Mouse (Mus musculus): ENCODE measurements around the gene Zfp784.
A peak's percentile ranks its signal among the peaks of the same experiment; 100 is the strongest.
"Not testable (repeated sequence)": the region's sequence is repeated elsewhere in the genome, so short reads cannot be mapped to it uniquely, and the experiment has no call there.

Gene Zfp784

DNA sequence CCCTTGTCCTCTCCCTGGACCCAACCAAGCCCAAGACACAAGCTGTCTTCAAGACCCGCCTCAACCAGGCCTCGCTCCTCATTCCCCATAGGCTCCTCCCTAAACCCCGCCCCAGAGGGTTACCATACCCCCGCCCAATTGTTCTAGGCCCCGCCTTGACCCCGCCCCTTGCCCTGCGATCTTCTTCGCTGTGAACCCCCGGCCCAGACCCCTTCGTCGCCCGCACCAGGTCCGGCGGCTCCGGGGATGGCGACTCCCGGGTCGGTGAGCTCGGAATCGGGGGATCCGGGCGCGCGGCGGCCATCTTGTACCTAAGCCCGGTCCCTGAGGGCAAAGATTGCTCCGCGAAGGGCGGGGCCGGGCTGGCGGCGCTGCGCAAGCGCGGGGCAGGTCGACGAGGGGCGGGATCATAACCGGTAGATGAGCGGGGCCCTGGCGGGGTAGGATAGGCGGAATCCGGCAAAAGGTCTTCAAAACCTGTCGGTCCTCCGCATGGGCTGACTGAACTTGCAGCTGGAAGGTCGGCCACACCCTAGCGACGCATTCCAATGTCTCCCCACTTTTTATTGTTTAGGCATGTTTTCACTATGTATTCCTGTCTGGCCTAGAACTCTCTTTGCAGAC is at the start of gene Zfp784:
Gene Zfp784 (minus strand): TSS at position 338 of the 624 bp plus-strand sequence.
- peak; percentile 96 to 97 for DNase-seq

DNA sequence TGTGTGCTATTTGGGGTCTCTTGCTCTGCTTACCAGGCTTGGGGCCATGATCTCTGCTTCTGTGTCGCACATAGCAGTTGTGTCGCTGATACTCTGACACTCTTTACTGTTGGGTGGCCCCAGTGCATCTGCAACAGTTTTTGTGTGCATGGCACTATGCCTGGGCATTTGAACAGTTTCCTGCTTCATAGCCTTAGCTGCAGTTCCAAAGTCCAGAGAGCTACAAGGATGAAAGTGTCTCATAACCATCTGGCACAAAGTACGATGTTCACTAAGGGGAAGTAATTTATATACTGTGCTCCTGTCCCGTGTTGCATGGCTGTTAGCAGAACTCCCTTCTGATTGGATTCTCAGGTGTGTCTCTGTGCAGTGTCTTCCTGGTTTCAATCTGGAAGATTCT is 49.6 kb upstream of the Zfp784 start:
- no peak for DNase-seq

DNA sequence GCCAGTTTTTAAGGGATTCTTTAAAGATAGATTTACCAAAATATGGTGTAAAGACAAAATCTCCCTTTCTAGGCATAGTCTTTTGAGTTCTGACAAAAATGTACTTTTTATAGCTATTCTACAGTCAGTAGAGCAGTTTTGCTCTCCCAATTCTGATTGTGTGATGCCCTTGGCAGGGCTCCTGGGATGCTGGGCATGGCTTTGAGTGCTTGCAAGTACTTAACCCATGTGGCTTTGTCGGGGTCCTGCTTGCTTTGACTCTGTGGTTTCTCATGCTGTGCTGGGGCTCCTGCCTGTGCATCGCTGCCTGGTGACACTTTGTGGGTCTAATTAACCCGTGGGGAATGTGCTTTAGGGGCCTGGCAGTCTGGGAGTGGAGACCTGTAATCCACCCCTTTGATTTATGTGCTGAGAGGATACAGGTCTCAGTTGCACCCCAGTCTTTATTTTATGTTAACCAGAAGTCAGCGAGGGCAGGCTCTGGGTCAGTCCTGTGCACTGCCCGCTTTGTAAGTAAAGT is 48.7 kb upstream of the Zfp784 start:
- DNase-seq, result no peak

DNA sequence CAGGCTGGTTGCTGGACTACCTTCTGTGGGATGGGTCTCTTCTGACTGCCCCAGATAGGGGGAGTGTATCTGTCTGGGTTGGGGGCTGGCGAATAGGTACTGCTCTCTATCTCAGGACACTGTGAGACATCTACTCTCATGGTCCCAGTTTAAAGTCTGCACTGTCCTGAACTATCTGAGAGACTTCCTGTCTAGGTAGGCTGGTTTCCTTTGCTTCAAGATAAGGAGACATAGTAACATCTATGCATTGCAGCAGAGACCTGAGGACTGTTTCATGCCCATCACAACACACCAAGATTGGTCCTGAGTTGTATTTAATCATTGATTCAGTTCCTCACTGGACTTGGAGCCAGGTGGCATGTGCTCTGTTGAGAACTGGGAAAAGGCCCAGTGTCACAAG is 47.3 kb upstream of the Zfp784 start:
- no peak for DNase-seq

DNA sequence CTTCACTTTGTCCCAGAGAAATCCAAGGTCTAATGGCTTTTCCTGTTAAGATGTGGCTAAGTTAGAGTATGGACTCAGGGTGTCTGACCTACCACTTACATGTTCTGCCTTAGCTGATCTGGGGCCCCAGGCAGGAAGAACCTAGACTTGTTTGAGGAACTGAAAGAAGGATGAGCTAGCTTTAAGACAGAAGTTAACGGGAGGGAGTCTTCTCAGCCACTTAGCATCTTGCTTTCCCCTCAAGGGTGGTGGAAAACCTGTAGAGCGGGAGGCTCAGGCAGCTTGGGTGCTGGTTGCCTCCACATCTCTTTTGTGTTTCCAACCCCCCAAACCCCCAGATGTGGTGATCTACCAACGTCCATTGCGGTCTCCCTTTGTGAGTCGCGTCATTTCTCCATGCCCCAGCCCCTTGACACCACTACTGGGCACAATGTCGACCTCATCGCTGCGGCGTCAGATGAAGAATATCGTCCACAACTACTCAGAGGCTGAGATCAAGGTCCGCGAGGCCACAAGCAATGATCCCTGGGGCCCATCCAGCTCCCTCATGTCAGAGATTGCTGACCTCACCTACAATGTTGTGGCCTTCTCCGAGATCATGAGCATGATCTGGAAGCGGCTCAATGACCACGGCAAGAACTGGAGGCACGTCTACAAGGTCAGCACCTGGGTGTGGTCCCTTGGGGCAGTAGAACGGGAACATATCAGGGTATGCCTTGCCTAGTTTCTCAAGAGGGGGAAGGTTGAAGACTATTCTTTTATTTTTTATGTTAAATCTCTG is 45.3 kb upstream of the Zfp784 start:
- peak; percentile 71 to 78 for DNase-seq

DNA sequence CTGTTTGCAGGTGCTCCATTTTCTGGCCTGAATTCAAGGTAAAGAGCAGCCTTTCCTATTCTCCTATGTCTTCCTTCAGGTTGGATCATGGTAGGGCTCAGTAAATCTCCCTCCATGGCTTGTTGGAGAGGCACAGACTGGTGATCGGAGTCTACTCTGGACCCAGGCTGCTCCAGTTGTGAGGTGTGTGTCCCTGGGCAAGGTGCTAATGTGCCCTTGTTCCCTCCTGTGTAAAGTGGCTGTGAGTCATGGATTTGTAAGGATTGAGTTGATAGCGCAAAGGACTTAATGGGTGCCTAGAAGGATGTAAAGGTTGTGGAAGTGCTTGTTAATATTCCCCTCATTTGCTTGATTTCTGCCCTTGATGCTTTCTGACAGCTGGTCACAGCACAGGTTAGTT is 43.7 kb upstream of the Zfp784 start:
- DNase-seq, result no peak

DNA sequence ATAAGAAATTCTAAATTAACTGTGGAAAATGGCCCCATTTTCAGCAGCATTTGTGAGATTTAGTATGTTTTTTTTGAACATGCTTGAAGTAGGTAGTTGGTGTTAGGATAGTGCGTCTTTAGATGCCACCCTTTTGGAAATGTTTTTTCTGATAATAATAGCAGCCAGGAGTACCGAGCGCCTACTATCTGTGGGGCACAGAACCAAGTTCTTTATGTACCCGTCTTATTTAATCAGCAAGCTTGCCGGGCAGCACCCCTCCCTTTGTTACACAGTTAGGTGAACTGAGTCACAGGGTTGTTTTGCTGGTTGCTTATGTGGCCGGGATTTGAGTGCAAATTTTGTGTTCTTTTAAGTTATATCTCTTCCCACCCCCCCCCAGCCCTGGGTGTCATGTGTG is 43.0 kb upstream of the Zfp784 start:
- DNase-seq, result no peak

DNA sequence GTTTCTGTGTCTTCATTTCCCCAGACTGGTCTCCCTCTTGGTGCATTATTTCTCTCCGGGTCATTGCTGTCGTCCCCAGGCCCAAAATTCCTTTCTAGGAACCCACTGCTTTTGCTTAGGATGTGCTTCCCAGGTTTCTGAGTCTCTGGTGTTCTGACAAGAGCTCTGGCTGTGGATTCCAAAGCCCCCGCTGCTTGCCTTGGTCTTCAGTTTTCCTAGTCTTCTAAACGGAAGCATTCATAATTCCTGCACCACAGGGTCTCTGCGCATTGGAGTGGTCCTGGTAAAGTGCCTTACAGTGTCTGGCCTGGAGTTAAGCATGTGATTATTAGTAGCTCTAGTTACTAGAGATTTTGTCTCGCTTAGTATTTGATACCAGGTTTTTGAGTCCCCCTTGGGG is 42.6 kb upstream of the Zfp784 start:
- DNase-seq, result no peak

DNA sequence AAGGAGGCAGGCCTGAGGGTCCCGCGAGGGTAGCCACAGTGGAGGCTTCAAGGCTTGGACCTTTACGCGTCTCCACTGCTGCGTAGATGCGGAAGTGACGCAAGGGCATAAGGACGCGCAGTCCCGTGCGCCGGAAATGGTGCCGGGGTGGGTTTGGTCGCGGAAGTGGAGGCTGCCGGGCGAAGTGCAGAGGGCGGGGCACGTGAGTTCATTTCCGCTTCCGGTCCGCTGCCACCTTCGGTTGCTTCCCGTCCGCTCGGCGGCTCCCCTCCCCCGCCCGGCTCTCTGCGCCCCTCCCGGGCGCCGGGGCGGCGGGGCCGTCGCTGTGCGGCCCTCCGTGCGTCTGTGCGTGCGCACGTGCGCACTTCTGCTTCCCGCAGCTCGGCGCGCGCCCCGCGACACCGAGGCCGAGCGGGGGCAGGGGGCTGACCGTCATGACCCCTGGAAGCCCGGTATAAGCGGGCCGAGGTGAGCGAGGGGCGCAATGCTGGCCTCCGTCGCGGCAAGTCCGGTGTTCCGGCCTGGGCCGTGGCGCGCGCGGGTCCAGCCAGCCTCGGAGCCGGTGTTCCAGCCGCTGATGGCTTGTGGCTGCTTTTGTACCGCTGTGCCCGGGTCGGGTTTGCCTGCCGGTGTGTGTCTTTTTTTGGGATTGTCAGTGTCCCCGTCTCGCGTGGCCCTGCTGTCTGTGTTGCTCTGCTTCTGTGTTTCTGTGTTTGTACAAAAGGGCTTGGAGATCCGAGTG is 41.9 kb upstream of the Zfp784 start, which contains the start of gene Epn1:
Gene Epn1 (plus strand): TSS at position 226 of the 742 bp plus-strand sequence.
- peak; percentile 97 for DNase-seq

DNA sequence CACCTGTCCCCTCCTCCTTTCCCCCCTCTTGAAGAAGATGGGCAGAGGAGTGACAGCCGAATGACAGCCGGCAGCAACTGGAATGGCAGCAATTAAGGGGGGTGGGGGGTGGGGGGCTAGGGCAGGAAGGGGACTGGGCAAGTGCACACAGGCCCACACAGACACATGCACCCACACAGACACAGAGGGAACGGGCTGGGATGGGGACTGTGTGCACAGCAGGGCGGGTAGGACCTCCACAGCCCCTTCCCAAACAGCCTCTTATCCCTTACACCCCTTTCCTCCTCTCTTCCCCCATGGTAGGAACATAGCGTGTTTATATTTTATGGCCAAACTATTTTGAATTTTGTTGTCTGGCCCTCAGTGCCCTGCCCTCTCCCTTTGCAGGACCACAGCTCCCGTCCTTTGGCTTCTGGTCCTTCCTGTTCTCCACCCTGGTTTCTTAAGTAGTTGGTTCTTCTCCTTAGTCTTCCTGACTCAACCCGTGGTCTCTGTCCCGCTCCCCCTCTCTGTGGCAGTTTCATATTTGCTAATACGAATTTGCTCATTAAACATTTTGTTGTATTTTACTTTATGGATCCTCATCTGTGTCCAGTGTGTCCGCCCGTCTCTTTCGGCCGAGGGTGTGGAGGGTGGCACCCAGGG is 41.2 kb upstream of the Zfp784 start:
- not testable (repeated sequence) for DNase-seq

DNA sequence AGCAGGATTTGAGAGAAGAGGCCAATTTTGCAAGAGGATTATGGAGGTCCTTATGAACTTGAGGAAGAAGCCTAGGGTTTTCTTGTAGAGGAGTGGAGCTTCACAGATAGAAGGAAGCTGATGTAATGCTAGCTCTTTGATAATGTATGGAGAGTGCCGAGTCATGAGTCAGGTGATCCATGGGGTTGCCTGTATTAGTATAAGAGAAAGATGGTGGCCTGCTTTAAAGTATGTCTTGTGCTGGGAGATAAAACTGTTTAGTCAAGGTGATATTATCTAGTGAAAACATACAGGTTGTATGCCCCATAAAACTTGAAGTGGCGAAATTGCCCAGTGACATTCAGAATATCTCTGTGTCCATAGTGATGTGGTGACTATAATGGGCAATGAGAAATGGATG is 38.7 kb upstream of the Zfp784 start:
- no peak for DNase-seq

DNA sequence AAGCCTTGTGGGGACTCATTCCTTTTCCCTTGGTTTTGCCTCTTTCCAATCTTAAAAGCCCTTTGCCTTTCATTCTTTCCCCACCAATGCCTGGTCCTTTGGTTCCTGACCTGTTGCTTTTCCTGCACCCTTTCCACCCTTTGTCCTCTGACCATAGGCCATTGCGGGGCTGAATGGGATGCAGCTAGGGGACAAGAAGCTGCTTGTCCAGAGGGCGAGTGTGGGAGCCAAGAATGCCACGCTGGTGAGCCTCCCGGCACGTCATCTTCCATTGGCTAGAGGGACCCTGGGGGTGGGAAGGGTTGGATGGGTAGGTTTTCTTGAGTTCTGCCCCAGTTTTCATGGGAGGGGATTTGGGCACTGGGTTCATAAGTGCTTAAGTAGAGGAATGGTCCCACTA is 36.7 kb upstream of the Zfp784 start:
- DNase-seq, result no peak

DNA sequence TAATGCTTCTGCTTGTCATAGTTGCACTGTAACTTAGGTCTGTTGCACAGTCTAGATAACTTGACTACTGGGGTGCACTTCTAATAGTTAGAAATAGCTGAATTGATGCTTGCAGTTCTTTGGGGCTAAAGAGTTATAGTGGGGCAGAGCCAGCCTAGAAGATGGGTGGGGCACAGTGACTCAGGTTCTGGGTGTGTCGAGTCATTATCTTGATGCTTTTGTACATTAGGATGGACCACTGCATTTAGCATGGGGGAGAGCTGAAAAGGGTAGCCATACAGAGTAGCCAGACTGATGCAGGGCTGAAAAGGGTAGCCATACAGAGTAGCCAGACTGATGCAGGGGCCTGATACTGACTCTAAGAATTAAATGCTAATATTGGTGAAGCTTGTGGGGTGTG is 35.3 kb upstream of the Zfp784 start:
- DNase-seq, result no peak

DNA sequence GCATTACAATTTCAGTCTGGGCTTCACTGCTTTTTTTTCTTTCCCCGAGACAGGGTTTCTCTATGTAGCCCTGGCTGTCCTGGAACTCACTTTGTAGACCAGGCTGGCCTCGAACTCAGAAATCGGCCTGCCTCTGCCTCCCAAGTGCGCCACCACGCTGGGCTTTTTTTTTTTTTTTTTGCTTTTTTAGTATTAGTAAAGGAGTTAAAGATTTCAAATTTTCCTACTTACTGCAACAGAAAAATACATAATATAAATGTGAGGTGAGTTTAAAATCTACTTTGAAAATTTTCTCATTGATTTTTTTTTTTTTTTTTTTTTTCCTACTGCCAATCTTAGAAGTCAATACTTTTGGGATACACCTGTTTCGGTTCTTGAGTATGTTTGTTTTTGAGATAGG is 26.6 kb upstream of the Zfp784 start:
- no peak for DNase-seq

DNA sequence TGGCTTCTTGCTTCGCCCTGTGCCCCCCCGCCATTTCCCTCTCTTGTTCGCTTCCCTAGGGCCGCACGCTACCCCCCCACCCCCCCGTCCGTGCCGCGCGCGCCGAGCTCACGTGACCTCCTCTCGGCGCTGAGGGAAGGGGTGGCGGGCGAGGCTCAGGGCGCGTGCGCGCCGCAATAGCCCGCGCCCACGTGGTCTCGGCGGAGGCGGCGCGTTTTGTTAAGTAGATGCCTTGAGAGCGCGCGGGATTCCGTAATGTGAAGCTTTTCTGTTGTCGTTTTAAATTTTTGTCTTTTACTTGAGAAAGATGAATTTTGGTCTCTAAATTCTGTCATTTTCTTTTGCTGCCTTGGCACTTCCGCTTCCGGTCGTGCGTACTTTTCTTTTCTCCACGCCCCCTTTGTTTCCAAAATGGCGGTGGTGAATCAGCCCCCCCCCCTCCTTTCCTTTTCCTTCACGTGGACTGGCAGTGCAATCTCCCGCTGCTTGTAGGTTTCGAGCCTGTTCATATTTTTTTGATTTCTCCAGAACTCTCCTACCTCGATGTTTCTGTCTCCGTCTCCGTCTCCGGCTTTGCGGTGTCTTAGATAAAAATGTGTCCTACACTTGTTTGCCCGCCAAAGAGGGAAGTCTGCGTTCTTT is 24.2 kb upstream of the Zfp784 start:
- peak; percentile 80 for DNase-seq

DNA sequence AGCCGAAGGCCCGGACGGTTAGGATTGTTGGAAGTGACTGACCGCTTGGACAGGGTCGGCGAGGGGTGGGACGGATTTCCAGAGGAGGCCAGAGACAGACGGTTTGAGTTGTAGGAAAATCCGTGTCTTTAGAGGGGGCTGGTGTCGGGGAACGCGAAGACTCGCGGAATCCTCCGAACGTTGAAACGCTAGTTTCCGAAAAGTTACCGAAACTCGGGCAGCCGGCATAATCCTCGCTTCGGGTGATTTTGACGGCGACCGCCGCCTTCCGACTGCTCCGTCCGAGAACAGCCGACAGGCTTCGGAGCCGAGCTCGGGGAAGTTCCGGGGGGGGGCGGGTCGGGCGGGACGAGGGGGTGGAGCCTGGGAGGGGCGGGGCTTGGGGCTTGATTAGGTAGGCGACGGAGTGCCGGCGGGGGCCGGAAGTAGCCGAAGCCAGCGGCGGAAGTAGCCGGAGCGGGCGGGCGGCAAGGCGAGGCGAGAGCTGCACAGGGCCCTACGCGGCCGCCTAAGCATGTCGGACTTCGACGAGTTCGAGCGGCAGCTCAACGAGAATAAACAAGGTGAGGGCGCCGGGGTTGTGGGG is 23.6 kb upstream of the Zfp784 start, which contains the start of gene U2af2:
Gene U2af2 (plus strand): TSS at position 370 of the 586 bp plus-strand sequence.
- DNase-seq, result peak; percentile 95

DNA sequence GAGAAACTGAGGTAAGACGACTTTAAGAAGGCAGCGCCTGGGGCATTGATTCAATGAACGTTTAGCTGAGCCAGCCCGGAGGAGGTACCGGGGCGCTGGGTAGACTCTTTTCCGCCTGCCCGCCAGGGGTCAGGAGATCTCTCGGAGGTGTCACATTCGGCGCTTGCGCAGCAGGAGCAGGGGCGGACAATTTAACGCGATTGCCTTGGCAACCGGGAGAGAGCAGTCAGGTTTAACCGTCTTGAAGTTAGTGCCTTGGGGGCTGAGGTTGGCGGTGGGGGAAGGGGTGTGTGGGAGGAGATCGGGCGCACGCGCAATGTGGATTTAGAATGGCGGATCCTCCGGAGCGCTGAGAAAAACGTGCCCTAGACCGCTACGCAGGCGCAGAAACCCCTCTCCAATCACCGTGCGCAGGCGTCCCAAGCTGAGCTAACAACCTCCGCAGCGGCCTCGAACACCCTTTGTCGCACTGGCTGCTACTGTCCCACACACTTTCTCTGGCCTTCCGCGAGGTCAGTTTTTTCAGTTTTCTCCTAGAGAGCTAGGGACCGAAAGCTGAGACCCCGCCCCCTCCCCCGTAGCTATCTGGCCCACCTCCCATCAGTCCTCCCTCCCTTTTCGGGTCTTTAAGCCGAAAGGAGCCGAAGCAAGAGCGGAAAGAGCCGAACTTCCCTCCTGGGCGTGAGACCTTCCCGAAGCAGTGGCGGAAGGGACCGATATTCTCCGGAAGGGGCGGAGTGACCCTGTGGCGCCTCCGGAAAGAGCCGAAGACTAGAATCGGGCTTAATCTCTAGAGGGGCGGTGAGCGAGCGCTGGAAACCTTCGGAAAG is 22.9 kb upstream of the Zfp784 start:
- DNase-seq, result peak; percentile 95

DNA sequence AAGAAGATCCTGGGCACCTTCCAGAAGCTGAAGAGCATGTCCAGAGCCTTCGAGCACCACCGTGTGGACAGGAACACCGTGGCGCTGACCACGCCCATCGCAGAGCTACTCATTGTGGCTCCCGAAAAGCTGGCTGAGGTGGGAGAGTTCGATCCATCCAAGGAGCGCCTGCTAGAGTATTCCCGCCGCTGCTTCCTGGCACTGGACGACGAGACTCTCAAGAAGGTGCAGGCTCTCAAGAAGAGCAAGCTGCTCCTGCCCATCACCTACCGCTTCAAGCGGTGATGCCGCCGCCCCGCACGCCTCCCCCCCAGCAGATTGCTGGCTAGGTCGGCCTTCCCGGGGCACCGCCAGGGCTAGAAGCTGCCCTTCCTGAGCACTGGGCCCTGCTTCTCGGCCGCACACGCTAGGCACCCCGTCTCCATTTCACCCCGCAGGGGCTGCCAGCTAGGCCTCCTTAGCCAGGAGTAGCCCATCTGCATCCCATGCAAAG is 22.0 kb upstream of the Zfp784 start:
- peak; percentile 72 to 74 for DNase-seq

DNA sequence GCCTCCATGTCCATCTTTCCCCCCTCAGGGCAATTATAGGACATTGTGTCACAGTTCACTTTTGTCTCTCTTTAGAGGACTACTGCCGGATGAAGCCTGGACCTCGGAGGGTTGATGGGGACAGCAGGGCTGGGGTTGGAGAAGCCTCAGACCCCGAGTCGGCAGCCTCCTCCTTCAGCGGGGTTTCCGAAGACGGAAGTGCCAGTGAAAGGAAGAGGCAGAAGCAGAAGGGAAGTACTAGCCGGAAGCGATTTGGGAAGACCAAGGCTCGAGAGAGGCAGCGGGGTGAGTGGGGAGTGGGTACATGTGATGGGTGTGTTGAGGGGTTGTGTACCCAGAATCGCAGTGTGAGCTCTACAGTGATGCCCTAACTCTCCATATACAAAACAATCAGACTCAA is 21.2 kb upstream of the Zfp784 start:
- DNase-seq, result no peak

DNA sequence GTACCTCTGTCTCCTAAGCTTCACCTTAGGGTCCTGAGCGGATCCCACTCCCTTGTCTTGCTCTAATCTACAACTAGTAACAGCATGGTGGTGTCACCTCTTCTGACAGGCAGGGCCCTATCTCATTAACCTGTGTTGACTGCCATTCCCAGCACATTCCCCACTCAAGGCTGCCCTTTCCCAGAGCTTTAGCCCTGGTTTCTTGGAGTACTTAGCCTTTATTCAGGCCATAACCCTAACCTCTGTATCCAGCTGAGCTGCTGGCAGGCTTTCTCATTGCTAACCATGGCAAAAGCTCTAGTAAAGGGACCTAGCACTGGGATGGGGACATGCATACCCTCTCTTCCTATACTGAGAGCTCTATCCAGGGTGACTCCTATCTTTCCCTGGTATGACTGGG is 20.4 kb upstream of the Zfp784 start:
- no peak for DNase-seq

DNA sequence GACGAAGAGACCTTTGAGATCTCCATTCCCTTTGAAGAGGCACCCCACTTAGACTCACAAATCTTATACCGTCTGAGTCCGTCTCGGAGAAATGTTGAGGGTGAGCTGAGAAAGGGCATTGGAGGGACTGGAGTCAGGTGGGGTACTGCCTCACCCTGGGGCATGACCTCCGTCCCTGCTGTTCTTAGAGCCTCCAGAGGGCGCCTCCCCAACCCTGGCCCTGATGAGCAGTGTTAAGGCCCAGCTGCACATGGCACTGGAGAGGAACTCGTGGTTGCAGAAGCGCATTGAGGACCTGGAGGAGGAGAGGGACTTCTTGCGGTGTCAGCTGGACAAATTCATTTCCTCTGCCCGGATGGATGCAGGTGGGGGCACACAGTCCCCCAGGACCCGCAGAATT is 19.6 kb upstream of the Zfp784 start:
- peak; percentile 56 to 57 for DNase-seq

Data from B cell, adult 2 months (primary cell).